Mouse (Mus musculus) cortical plate, adult 2 months (tissue): ENCODE data around the gene Oas1h. TPM values are rescaled to one million over a fixed set of nuclear protein-coding genes. Genes with fewer than 3 reads are reported as not detected.
"Not testable (repeated sequence)": the region's sequence is repeated elsewhere in the genome, so short reads cannot be mapped to it uniquely, and the experiment has no call there.

Source experiments
- H3K27ac ChIP-seq: fragments of 200-500 bp; 2 replicates; pipeline ENCODE4 v1.5.1; 2012; ENCODE audit warnings: low read length, control low read depth, inconsistent platforms; ENCODE audit not compliant: insufficient read depth
- H3K4me1 ChIP-seq: fragments of 200-500 bp; 2 replicates; pipeline ENCODE4 v1.6.1; 2011; ENCODE audit warnings: low read length; ENCODE audit not compliant: control insufficient read depth, insufficient read depth
- H3K4me3 ChIP-seq: fragments of 200-500 bp; 2 replicates; pipeline ENCODE4 v1.5.1; 2011; ENCODE audit warnings: mild to moderate bottlenecking, low read length, control low read depth; ENCODE audit not compliant: insufficient read depth
- CTCF ChIP-seq: fragments of 200-500 bp; IDR thresholded peaks from 2 replicates; pipeline ENCODE4 v1.5.1; 2011; ENCODE audit warnings: mild to moderate bottlenecking, control low read depth, low read length; ENCODE audit not compliant: insufficient read depth; ENCODE audit errors: extremely low read depth
- POLR2A ChIP-seq: fragments of 200-500 bp; IDR thresholded peaks from 2 replicates; pipeline ENCODE4 v1.6.1; 2011; ENCODE audit warnings: mild to moderate bottlenecking, low read length, control low read depth; ENCODE audit not compliant: insufficient read depth; ENCODE audit errors: extremely low read depth
- polyA plus RNA-seq: library from polyadenylated mRNA; depleted of rRNA; stranded (reverse); fragments of >200 nt; gene quantifications from 2 replicates; pipeline ENCODE4 v1.2.3, GENCODE M21; 2012

Oas1h gene
- polyA plus RNA-seq, 1 experiment = not detected

DNA sequence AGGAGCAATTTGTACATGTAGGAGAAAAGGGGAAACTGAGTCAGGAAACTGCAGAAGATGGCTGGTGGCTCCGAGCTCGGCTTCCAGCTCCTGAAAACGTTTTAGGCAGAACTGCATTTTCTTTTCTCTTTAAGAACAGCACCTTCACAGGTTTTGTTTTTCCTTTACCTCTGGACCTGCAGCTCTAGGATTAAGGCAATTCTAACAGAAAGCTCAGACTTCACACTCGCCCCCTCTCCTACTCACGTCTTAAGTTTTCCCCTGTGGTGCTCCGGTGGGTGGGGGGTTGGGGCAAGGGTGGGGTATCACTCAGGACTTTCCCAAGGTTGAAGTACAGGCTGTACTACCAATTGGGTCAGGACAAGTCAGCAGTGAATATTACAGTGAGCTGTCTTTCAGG is 26.6 kb downstream of the Oas1h start:
- Histone ChIP-seq H3K27ac (no peak overlapping the region), H3K4me1 (no peaks in the 10 kb centered on the region), H3K4me3 (no peak overlapping the region)
- TF ChIP-seq POLR2A (no peak), CTCF (no peak)

DNA sequence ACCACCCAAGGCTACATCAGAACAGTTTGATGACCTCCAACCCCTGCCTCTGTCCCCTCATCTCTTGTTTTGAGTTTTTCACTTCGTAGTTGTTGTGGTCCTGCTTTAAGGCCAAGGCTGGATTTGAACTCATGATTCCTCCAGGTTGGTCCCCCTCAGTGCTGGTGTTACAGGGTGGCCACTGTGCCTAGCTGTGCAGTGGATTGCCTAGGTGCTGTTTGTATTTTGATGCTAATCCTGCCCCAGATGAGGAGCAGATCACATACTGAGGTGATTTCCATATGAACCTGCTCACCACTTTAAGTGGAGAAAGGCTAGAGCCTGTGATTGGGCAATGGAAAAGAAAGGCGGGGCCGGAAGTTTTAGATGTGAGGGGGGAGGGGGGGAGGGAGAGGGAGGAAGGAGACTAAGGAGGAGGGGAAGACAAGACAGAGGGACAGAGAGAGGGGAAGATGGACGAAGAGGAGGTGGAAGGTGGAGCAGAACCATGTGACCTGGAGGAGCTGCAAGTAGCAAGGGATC is 27.1 kb downstream of the Oas1h start:
- not testable (repeated sequence) for H3K4me3 ChIP-seq, H3K4me1 ChIP-seq, H3K27ac ChIP-seq

DNA sequence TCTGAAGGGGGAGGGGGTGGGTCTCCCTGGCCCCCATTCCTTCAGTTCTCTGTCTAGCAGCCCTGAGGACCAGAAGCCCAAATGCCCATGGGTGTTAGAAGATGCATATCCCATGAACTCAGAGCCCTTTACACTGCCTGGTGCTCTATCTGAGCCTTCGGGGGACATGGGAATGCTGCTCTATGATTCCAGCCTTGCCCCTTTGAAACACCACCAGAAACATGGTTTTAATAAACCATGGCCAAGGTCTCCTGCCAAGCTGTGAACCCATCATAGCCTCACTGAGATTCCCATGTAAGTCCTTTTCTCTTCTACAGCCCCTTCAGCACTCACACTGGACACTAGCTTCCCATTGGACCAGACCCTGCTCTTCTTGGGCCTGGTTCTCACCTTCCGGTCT is 28.8 kb downstream of the Oas1h start:
- TF ChIP-seq CTCF (no peak), POLR2A (no peak)
- Histone ChIP-seq H3K4me3 (no peak overlapping the region), H3K4me1 (no peaks in the 10 kb centered on the region), H3K27ac (no peak overlapping the region)

DNA sequence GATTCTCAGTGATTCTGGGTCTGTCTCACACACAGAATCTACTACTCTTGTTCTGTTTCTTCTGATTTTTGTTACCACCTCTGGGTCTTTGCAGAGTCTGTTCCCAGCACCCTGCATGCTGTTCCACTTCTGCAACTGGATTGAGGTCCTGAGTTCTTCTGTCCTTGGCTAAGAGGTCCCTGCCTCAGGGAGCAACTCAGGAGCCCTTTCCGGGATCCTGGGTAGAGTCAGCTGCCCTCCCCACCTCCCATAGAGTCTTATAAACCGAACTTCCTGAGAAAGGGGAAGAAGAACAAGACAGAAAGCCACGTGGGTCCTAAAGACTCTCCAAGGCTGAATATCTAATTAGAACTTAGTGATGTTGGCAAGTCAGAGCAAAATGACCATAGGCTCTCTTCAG is 29.8 kb downstream of the Oas1h start:
- Histone ChIP-seq H3K27ac (no peak overlapping the region), H3K4me3 (no peak overlapping the region), H3K4me1 (no peaks in the 10 kb centered on the region)
- no peak for TF ChIP-seq POLR2A
- no peak for TF ChIP-seq CTCF

DNA sequence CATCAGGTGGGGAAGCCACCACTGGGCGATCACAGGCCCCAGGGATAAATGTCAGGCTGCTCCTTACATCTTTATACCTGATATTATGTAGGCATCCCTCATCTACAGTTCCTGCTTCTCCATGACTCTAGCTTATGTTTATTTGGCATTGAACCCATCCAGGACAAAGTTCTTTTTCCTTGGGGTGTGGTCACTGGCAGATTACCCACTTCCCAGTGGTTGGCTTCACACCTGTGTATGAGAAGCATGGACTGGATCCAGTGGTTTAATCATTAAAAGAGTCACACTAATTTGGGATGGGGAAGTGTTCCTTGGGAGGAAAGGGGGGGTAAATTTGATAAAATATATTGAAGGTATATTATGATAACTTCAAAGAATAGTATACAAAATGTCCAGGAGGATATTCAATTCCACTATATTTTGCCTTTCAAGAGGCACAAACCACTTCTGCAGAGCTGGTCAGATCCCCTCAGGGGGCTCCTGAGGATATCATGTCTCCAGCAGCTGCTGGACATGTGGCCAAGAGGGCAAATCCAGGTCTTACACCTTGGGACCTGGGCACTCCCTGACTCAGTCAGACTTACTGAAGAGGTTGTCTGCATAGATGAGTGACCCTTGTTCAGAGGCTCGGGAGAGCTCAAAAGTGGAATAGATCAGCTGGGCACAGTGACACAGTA is 30.5 kb downstream of the Oas1h start:
- not testable (repeated sequence) for H3K27ac ChIP-seq, H3K4me3 ChIP-seq

DNA sequence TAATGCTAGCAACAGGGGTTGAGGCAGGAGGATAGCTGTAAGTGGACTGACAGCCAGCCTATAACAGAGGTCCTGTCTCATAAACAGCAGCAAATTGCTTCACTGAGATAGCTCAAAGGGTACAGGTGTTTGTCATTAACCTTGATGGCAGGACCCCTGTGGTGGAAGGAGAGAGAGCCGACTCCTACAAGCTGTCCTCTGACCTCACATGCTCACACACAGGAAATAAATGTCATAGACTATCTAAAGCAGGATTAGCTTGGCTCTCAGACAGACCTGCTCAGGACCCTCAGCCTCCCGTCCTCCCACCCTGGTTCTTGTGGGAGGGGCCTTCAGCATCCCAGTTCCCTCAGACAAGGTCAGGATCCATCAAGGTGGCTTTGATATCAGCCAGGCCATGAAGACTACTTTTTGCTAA is 31.0 kb downstream of the Oas1h start:
- Histone ChIP-seq H3K4me3 (no peak overlapping the region), H3K4me1 (no peaks in the 10 kb centered on the region), H3K27ac (no peak overlapping the region)
- TF ChIP-seq POLR2A (no peak), CTCF (no peak)

More for the DNA sequence above, 30.5 kb downstream of the Oas1h start:
- not testable (repeated sequence) for H3K4me1 ChIP-seq

DNA sequence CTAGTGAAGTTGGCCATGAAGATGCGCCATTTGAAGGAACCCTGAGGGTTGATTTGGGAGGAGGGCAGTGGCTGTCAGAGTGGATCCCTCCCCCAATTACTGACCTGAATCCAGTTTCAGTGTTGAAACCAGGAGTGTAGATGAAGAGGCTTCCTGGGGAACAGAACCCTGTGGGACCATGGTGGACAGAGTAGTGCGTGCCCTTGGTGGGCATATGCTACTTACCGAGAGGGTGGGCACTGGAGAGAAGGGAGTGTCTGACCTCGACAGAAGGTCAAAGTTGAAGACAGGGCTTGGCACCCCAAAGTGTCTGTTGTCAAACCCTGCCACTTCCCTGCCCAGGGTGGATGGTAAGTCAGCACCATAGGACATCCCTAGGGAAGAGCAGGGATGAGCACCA is 32.6 kb downstream of the Oas1h start:
- H3K4me3 ChIP-seq, H3K4me1 ChIP-seq, H3K27ac ChIP-seq: not testable (repeated sequence)

DNA sequence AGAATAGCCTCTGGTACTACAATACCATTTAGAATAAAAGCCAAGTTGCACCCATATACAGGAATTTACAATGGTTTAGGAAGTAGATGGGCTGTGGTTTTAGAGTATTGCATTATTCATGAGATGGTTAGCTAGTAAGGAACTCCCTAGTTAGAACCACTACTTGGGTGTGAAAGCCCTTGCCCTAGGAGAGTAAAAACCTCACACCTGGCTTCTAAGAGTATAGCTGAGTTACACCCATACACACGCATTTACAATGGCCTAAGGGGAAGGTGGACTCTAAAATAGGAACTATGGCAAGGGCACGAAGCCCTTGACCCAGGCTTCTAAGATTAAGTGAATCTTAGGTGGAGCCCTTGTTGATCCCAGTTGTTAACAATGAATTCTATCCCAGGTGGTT is 33.5 kb downstream of the Oas1h start:
- not testable (repeated sequence) for H3K4me3 ChIP-seq, H3K27ac ChIP-seq, H3K4me1 ChIP-seq

DNA sequence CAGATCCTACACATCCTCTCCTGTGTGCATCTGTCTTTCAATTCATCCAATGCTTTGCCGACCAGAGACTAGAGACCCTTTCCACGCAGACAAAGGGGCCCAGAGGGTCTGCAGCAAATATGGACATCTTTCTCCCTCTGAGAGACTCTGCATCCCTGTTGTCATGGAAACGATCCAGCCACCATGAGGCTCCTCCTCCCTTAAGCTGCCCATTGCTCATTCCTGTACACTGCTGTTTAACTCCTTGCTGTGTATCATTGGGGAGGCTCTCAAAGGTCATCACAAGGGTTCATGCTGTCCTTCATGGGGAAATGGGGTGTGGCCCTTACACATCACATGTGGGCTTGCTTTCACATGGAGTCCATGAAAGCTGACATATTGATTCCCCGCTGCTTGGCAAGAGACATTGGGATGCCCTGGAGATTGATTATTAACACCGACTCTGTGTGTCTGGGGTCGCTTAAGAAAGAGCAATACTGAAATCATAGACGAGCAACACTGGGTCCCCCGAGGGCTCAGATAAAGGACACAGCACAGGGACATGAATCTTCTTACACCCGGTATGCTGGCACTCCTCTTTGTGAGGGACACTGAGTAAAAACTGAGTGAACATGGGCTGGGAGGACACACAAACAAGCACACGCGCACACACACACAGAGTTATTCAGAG is 34.1 kb downstream of the Oas1h start:
- H3K4me1 ChIP-seq = no peaks in the 10 kb centered on the region
- H3K4me3 ChIP-seq = no peak overlapping the region
- H3K27ac ChIP-seq = no peak overlapping the region
- TF ChIP-seq POLR2A = no peak
- no peak for TF ChIP-seq CTCF

DNA sequence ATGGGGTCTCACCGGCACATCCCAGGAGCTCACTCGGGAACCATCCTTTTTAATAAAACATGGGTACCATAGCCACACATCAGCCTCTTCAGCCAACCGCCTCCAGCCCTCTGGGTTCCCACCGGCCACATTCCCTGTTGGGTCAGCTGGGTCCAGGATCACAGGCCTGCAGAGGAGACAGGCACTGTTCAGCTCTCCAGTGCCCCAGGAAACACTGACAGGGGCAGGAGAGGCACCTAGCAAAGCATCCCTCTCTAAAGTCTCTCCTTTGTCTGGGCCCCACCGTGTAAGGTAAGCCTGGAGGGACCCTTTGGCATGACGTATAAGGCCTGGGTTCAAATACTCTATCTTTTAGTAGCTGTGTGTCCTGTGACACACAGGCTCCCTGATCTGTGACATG is 37.1 kb downstream of the Oas1h start:
- TF ChIP-seq POLR2A (no peak), CTCF (no peak)
- Histone ChIP-seq H3K4me1 (no peaks in the 10 kb centered on the region), H3K27ac (no peak overlapping the region), H3K4me3 (no peak overlapping the region)

DNA sequence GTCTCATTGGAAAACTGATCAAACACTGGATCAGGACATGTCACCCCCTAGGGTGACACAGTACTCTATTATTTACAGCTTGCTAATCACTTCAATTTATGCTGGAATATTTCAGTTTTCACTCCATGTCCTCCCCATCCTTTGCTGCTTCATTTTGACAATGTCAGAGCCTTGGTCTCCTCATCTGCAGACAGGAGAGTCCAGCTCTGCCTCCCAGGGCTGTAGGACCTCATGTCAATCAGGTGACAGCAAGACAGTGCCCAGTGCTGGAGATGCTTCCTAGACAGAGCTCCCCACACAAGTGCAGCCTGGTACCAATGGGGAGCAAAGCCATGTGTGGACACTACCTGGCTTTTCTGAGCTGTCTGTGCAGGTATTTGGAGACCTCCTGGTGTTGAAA is 37.5 kb downstream of the Oas1h start:
- no peaks in the 10 kb centered on the region for H3K4me1 ChIP-seq
- no peak for TF ChIP-seq POLR2A
- no peak for TF ChIP-seq CTCF
- H3K4me3 ChIP-seq = no peak overlapping the region
- no peak overlapping the region for H3K27ac ChIP-seq

DNA sequence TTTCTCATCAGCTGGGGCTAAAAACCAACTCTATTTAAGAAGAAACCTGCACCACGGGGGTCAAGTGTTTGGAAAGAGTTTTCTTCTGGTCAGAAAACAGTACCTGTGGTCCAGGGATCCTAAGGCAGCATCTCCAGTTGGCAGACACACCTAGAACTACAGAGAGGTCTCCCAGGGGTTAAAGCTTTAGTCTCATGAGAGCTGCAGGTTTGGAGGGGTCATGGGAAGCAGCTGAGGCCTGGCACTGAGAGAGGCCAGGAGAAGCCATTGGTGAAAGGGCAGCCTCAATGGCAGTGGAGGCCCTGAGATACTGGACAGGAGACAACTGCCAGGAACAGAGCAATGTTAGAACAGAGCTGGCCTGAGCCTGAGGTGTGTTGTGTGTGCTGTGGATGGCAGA is 39.4 kb downstream of the Oas1h start:
- Histone ChIP-seq H3K4me3 (no peak overlapping the region), H3K27ac (no peak overlapping the region), H3K4me1 (no peaks in the 10 kb centered on the region)
- TF ChIP-seq CTCF = no peak
- no peak for TF ChIP-seq POLR2A
